Mouse (Mus musculus) liver, adult 2 months (tissue): ENCODE measurements at regions not wholly inside any gene's neighbourhood (a gene's known extent, or its start where the extent isn't known, plus 50 kb on each side); places are given as distances from the start of the nearest gene placed in this dataset.

Source experiments
- CTCF ChIP-seq: fragments of 200-500 bp; IDR thresholded peaks from 2 replicates; pipeline ENCODE4 v1.5.1; 2011; ENCODE audit warnings: low read depth, low read length, control low read depth
- POLR2A ChIP-seq: fragments of 200-500 bp; IDR thresholded peaks from 2 replicates; pipeline ENCODE4 v1.6.1; 2011; ENCODE audit warnings: low read length, control low read depth; ENCODE audit not compliant: insufficient read depth; ENCODE audit errors: extremely low read depth

DNA sequence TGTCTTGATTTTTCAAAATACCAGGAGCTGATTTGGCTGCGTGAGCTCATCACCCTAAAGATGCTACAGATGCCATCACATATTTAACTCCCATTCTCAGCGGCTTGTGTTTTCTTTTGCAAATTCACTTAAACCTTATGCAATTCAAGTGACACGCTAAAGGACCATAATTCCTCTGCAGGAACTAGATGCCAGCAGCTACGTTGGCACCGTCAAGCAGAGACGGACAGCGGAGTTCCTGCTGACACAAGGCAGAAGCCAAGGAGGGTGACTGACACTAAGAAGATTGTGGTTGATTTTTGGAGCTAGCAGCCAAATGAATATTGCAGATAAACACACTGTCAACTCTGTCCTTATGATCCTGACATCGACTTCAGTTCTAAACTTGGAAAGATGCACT lies 547.7 kb upstream of the Adam24 start:
- no peak for TF ChIP-seq CTCF
- TF ChIP-seq POLR2A: no peak
